ENCODE assay signal across 18 mouse cellular contexts in the genomic region with DNA sequence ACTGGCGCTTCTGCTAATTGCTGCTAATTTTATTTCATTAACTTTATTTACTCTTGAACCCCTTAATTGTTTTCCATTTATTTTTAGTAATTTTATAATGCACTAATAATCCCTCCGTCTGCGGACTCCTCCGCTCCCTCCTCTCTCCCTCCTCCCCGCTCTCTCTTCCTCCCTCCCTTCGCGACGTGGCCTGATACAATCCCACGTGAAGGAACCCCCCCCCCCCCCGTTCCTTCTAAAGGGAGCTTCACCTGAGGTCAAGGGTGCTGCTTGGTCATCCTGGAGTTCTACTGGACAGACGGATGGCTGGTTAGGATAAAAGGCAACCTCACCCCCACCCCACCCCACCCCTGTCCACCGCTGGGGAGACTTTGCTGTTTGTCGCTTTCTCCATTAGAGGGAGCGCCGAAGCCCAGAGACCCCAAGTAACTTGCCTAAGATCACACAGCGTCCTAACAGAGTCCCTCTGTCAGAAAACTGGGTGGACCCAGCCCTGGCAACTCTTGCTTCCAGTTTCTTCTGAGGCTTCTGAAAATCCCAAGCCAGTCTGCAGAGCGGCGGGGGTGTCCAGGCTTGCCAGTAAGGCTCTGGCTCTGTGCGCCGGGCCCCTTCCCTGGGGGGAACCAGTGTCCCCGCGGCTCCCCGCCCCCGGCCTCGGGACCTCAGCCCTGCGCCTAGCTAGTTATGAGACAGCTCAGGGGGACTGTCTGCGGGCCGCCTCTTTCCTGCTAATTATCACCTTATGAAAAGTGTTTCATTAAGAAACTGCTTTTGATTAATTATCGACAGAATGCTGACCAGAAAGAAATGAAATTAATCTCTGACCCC. TPM values are rescaled to one million over a fixed set of nuclear protein-coding genes. Genes with fewer than 3 reads are reported as not detected.
A peak's percentile ranks its signal among the peaks of the same experiment; 100 is the strongest.
DNase-seq lines count a peak whose midpoint lies in the region; ATAC-seq and TF ChIP-seq lines count a peak whose summit lies in the region.
"Had no signal": no experiment of that assay in that cellular context is flagged by ENCODE, and none has a peak within 500 bp of the region (broad histone marks: within the 10 kb centered on the region; RNA-seq: fewer than 3 reads in every experiment).

No protein-coding gene starts in this region.

- H3K4me1 ChIP-seq in kidney, postnatal 0 days (replicated peaks; ENCODE audit: insufficient read depth, low read length) = peaks cover 12% of the 10 kb centered on the region; the same call in 1 of the 2 replicates
- peaks cover 57% of the 10 kb centered on the region for H3K4me1 ChIP-seq in hindbrain, embryonic 15.5 days (replicated peaks)
- peaks cover 40% of the 10 kb centered on the region for H3K4me1 ChIP-seq in neural tube, embryonic 14.5 days (ENCODE audit: control insufficient read depth, insufficient read depth, low read length)

- WGBS in kidney, postnatal 0 days = 7% methylated on average over 29 of the region's 29 CpGs
- WGBS in hindbrain, embryonic 15.5 days = 3% methylated on average over 29 of the region's 29 CpGs
- 3% methylated on average over 29 of the region's 29 CpGs for WGBS in neural tube, embryonic 14.5 days

- peak overlapping the region; percentile 27 for H3K4me2 ChIP-seq in kidney, postnatal 0 days (ENCODE audit: low read length)
- peak overlapping the region; percentile 52 for H3K4me2 ChIP-seq in hindbrain, embryonic 15.5 days
- no peak overlapping the region for H3K4me2 ChIP-seq in neural tube, embryonic 14.5 days (ENCODE audit: low read depth, low read length)
- H3K4me2 ChIP-seq: stomach, embryonic 15.5 days had no signal

- H3K9me3 ChIP-seq in kidney, postnatal 0 days (replicated peaks; ENCODE audit: low read length) = no peaks in the 10 kb centered on the region
- no peaks in the 10 kb centered on the region for H3K9me3 ChIP-seq in hindbrain, embryonic 15.5 days
- no peaks in the 10 kb centered on the region for H3K9me3 ChIP-seq in neural tube, embryonic 14.5 days (ENCODE audit: control insufficient read depth, low read length)
- H3K9me3 ChIP-seq: G1E; stomach, embryonic 15.5 days had no signal

- no peak for ATAC-seq in kidney, postnatal 0 days (replicated peaks; ENCODE audit: low FRiP score, low read depth)
- ATAC-seq in hindbrain, embryonic 15.5 days (ENCODE audit: low FRiP score, low read depth) = no peak
- no peak for ATAC-seq in neural tube, embryonic 14.5 days (ENCODE audit: low read depth)

- DNase-seq in cerebellum, adult 11-12 months = peak; percentile 62
- DNase-seq in cerebellum, adult 8-10 months = no peak
- DNase-seq in kidney, postnatal 0 days (ENCODE audit: low spot score) = no peak
- no peak for DNase-seq in kidney, postnatal 36 days
- DNase-seq in gastrocnemius, adult 2 months = no peak
- DNase-seq in adipocyte (ENCODE audit: low spot score) = no peak
- DNase-seq: adrenal gland, adult 2 months; gastrocnemius, postnatal 10 days; kidney, adult 2 months; lung, postnatal 4 days; right cerebral cortex, postnatal 25 days had no signal

- no peak overlapping the region for H3K9ac ChIP-seq in kidney, postnatal 0 days (ENCODE audit: low read depth, low read length)
- no peak overlapping the region for H3K9ac ChIP-seq in hindbrain, embryonic 15.5 days
- H3K9ac ChIP-seq in neural tube, embryonic 14.5 days (replicated peaks; ENCODE audit: low read depth, low read length) = no peak overlapping the region
- H3K9ac ChIP-seq: stomach, embryonic 15.5 days had no signal

- H3K36me3 ChIP-seq in kidney, postnatal 0 days (ENCODE audit: insufficient read depth, low read length) = no peaks in the 10 kb centered on the region
- H3K36me3 ChIP-seq in hindbrain, embryonic 15.5 days = no peaks in the 10 kb centered on the region
- no peaks in the 10 kb centered on the region for H3K36me3 ChIP-seq in neural tube, embryonic 14.5 days (ENCODE audit: control insufficient read depth, insufficient read depth, low read length)
- H3K36me3 ChIP-seq: G1E; stomach, embryonic 15.5 days had no signal

- peak; percentile 10; the same call in 1 of the 2 replicates for TF ChIP-seq CTCF in kidney, postnatal 0 days (IDR thresholded peaks at IDR 0.05; ENCODE audit: low read depth)
- TF ChIP-seq CTCF in gastrocnemius, adult 2 months (IDR thresholded peaks at IDR 0.05) = no peak

- intact Hi-C loops in gastrocnemius, adult 2 months (cut with DNase I) = no loop called here

- H3K27ac ChIP-seq in kidney, postnatal 0 days = peak overlapping the region; percentile 36; the same call in 1 of the 2 replicates
- 0 out of 2 replicates have a peak overlapping the region, but pooled peaks have one; percentile 54 for H3K27ac ChIP-seq in hindbrain, embryonic 15.5 days (replicated peaks)
- 0 out of 2 replicates have a peak overlapping the region, but pooled peaks have one; percentile 10 for H3K27ac ChIP-seq in neural tube, embryonic 14.5 days (ENCODE audit: low read depth, low read length)
- H3K27ac ChIP-seq in gastrocnemius, adult 2 months = no peak overlapping the region
- H3K27ac ChIP-seq: stomach, embryonic 15.5 days had no signal

- peaks cover 55% of the 10 kb centered on the region for H3K27me3 ChIP-seq in kidney, postnatal 0 days (ENCODE audit: insufficient read depth, low read length)
- H3K27me3 ChIP-seq in hindbrain, embryonic 15.5 days = peaks cover 41% of the 10 kb centered on the region
- peaks cover 9% of the 10 kb centered on the region for H3K27me3 ChIP-seq in neural tube, embryonic 14.5 days (ENCODE audit: control insufficient read depth, insufficient read depth, low read length)

- H3K4me3 ChIP-seq in kidney, postnatal 0 days (replicated peaks; ENCODE audit: low read depth, low read length) = no peak overlapping the region; the same call in 1 of the 2 replicates
- H3K4me3 ChIP-seq in hindbrain, embryonic 15.5 days = no peak overlapping the region
- H3K4me3 ChIP-seq in neural tube, embryonic 14.5 days (ENCODE audit: low read depth, low read length) = no peak overlapping the region
- H3K4me3 ChIP-seq in gastrocnemius, adult 2 months = no peak overlapping the region
- H3K4me3 ChIP-seq: stomach, embryonic 15.5 days had no signal

RNA-seq across cellular contexts. Expression of gene Uncx, which starts 10.4 kb away (rescaled TPM):
- 44.8 and 50.9 TPM in 2 replicates for polyA plus RNA-seq in kidney, postnatal 0 days (2015; fragmentation: Nextera tagmentation; extraction: Ambion mirVana)
- 35.9 and 47.3 TPM in 2 replicates for polyA plus RNA-seq in hindbrain, embryonic 15.5 days (2015; fragmentation: Nextera tagmentation; extraction: Ambion mirVana)
- 33.4 and 39.8 TPM in 2 replicates for polyA plus RNA-seq in neural tube, embryonic 14.5 days (2014; fragmentation: Nextera tagmentation; extraction: Ambion mirVana)
- not detected for total RNA-seq in gastrocnemius, adult 2 months (2021)
- total RNA-seq: adrenal gland, adult 2 months; G1E; gastrocnemius, postnatal 10 days; liver, adult 2 months had no signal
- polyA plus RNA-seq: adrenal gland, adult 2 months; G1E; heart, embryonic 14.5 days; liver, adult 2 months; urinary bladder, adult 2 months had no signal
